Mouse (Mus musculus) duodenum, adult 2 months (tissue): ENCODE data around the gene Olfr1118. TPM values are rescaled to one million over a fixed set of nuclear protein-coding genes. Genes with fewer than 3 reads are reported as not detected.

Source experiments
- polyA plus RNA-seq: library from polyadenylated mRNA; depleted of rRNA; stranded (reverse); fragments of >200 nt; gene quantifications from 2 replicates; pipeline ENCODE4 v1.2.3, GENCODE M21; 2012; ENCODE audit warnings: low replicate concordance; rRNA removed

The Olfr1118 gene
- polyA plus RNA-seq = not detected in 2 replicates

GRCm38 (mm10) chr2:87307281-87307680, at the start of gene Olfr1118:
Gene Olfr1118 (plus strand): TSS chr2:87307581.

GRCm38 (mm10) chr2:87267234-87267633, 40.1 kb upstream of the Olfr1118 start, which contains the start of gene Olfr1116:
Gene Olfr1116 (plus strand): TSS chr2:87267534.

GRCm38 (mm10) chr2:87354515-87354914, 47.1 kb downstream of the Olfr1118 start, which contains the start of gene Olfr1120:
Gene Olfr1120 (plus strand): TSS chr2:87354815.

Other genes starting within 250 kb of the Olfr1118 start
- not detected in 2 replicates for gene Olfr1107, start 231.8 kb upstream of the Olfr1118 start, polyA plus RNA-seq
- not detected in 2 replicates for gene Olfr1109, start 211.6 kb upstream of the Olfr1118 start, polyA plus RNA-seq
- not detected in 2 replicates for gene Olfr259, start 193.0 kb upstream of the Olfr1118 start, polyA plus RNA-seq
- not detected in 2 replicates for gene Olfr1110, start 167.3 kb upstream of the Olfr1118 start, polyA plus RNA-seq
- not detected in 2 replicates for gene Olfr1111, start 155.0 kb upstream of the Olfr1118 start, polyA plus RNA-seq
- not detected in 2 replicates for gene Olfr1112, start 119.8 kb upstream of the Olfr1118 start, polyA plus RNA-seq
- gene Olfr1113, start 98.6 kb upstream of the Olfr1118 start, polyA plus RNA-seq = not detected in 2 replicates
- gene Olfr1115, start 59.6 kb upstream of the Olfr1118 start, polyA plus RNA-seq = not detected in 2 replicates
- gene Olfr1116, start 40.0 kb upstream of the Olfr1118 start, polyA plus RNA-seq = not detected in 2 replicates
- not detected in 2 replicates for gene Olfr1120, start 47.2 kb downstream of the Olfr1118 start, polyA plus RNA-seq
- gene Olfr1121, start 62.3 kb downstream of the Olfr1118 start, polyA plus RNA-seq = not detected in 2 replicates
- gene Olfr1122, start 78.3 kb downstream of the Olfr1118 start, polyA plus RNA-seq = not detected in 2 replicates
- not detected in 2 replicates for gene Olfr1123, start 109.1 kb downstream of the Olfr1118 start, polyA plus RNA-seq
- gene Olfr1124, start 122.7 kb downstream of the Olfr1118 start, polyA plus RNA-seq = not detected in 2 replicates
- not detected in 2 replicates for gene Olfr1126, start 146.4 kb downstream of the Olfr1118 start, polyA plus RNA-seq
- gene Pramel7, start 189.5 kb downstream of the Olfr1118 start, polyA plus RNA-seq = not detected in 2 replicates
- gene Pramel6, start 199.0 kb downstream of the Olfr1118 start, polyA plus RNA-seq = not detected in 2 replicates
- not detected in 2 replicates for gene Olfr153, start 224.2 kb downstream of the Olfr1118 start, polyA plus RNA-seq
- gene Olfr1128, start 238.0 kb downstream of the Olfr1118 start, polyA plus RNA-seq = not detected in 2 replicates